Mouse (Mus musculus): ENCODE results near the gene Gm12184. TPM values are rescaled to one million over a fixed set of nuclear protein-coding genes. Genes with fewer than 3 reads are reported as not detected.
"Not testable (repeated sequence)": the region's sequence is repeated elsewhere in the genome, so short reads cannot be mapped to it uniquely, and the experiment has no call there.

The Gm12184 gene
- polyA plus RNA-seq, 1 experiment from 2014 or later, result 5.2 TPM

DNA sequence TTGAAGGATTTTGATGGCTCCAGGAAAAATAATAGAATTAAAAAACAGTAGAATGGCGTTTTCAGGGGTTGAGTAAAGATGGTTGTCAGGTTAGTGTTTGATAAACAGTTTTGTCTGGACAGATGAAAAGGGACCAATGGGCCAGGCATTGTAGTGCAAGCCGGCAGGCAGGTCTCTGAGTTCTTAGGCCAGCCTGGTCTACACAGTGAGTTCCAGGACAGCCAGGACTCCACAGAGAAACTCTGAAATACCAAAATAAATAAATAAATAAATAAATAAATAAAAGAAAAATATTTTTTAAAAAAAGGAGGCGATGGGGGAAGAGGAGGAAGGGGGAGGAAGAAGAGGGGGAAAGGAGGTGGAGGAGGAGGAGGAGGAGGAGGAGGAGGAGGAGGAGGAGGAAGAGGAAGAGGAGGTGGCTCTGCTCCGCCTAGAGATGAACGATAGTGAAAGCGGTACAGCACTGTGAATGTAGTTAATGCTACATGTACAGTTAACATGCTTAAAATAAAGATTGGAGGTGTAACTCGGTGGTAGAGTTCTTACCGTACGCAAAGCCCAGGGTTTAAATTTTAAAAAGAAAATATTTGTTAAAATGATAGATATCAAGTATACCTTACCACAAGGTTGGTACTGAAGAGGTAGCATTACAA, 6.7 kb upstream of the Gm12184 start:
- no peak overlapping the region for H3K9ac ChIP-seq
- no peaks in the 10 kb centered on the region for H3K9me3 ChIP-seq (replicated peaks)
- H3K36me3 ChIP-seq (ENCODE audit: poor library complexity, severe bottlenecking), result no peaks in the 10 kb centered on the region
- peak overlapping the region; percentile 57 for H3K4me3 ChIP-seq
- peak overlapping the region; percentile 64 for H3K4me2 ChIP-seq
- no peak overlapping the region for H3K27ac ChIP-seq
- ATAC-seq, result no peak
- WGBS, result 44% methylated on average over 8 of the region's 9 CpGs
- 0 out of 2 replicates have a peak, but pooled peaks cover 14% of the 10 kb centered on the region for H3K27me3 ChIP-seq
- H3K4me1 ChIP-seq, result peaks cover 7% of the 10 kb centered on the region

DNA sequence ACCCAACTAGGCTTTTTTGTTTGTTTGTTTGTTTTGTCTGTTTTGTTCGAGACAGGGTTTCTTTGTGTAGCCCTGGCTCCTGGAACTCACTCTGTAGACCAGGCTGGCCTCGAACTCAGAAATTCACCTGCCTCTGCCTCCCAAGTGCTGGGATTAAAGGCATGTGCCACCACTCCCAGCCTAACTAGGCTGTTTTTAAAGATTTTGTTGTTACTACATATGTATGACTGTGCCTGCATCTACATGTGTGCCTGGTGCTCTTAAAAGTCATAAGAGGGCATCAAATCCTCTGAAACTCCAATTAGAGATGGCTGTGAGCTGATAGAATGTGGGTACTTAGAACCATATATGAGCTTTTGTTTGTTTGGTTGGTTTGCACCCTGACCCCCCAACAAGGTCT, 4.8 kb upstream of the Gm12184 start:
- H3K4me3 ChIP-seq, result no peak overlapping the region
- no peak overlapping the region for H3K27ac ChIP-seq
- H3K9me3 ChIP-seq (replicated peaks), result no peaks in the 10 kb centered on the region
- 0 out of 2 replicates have a peak, but pooled peaks cover 9% of the 10 kb centered on the region for H3K27me3 ChIP-seq
- no peak overlapping the region for H3K4me2 ChIP-seq
- no peak for ATAC-seq
- H3K36me3 ChIP-seq (ENCODE audit: poor library complexity, severe bottlenecking), result no peaks in the 10 kb centered on the region
- 76% methylated on average over 2 of the region's 2 CpGs for WGBS
- H3K9ac ChIP-seq, result no peak overlapping the region
- peaks cover 5% of the 10 kb centered on the region; the same call in 1 of the 2 replicates for H3K4me1 ChIP-seq

DNA sequence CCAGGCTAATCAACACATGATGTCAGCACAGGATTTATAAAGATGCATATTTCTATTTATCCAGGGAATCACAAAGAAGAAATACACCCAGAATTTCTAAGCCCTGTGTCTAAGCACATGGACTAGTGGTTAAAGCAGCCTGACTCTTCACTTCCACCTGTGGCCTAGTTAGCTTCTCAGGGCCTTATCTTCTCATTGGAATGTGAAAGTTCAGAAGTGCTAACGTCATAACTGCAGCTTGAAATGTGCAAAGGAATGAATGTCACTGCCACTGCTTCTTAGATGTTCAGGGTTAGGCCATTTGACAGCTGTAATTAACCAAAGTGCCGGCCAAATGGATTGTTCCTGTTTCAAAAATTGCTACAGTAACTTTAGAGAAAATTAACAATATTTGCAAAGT, 3.8 kb upstream of the Gm12184 start:
- Histone ChIP-seq H3K4me1 (peaks cover 5% of the 10 kb centered on the region; the same call in 1 of the 2 replicates), H3K36me3 (ENCODE audit: poor library complexity, severe bottlenecking) (no peaks in the 10 kb centered on the region), H3K4me3 (no peak overlapping the region), H3K27ac (no peak overlapping the region), H3K9me3 (replicated peaks) (no peaks in the 10 kb centered on the region), H3K9ac (no peak overlapping the region), H3K4me2 (no peak overlapping the region), H3K27me3 (0 out of 2 replicates have a peak, but pooled peaks cover 2% of the 10 kb centered on the region)
- 78% methylated on average over 2 of the region's 2 CpGs for WGBS
- no peak for ATAC-seq

DNA sequence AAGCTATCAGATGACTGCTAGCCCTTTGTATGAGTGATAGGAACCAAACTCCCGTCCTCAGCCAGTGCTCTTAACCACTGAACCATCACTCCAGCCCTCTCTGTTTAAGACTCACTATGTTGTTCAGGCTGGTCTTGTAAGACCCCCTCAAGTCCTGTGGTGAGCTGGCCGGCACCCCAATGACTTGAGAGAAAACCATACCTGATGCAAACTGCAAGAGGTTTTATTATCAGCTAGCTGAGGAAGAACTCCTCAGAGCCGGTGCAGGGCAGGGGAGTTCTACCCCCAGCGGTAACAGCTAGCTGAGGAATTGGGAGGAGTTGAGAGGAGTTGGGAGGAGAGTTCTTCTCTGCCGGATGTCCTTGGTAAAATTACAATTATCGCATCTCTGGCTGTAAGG, 1.5 kb upstream of the Gm12184 start:
- 69% methylated on average over 6 of the region's 6 CpGs for WGBS
- no peak overlapping the region for H3K4me3 ChIP-seq
- H3K27me3 ChIP-seq, result peaks cover 15% of the 10 kb centered on the region
- no peak overlapping the region for H3K4me2 ChIP-seq
- H3K9me3 ChIP-seq (replicated peaks), result no peaks in the 10 kb centered on the region
- no peak overlapping the region for H3K9ac ChIP-seq
- ATAC-seq, result no peak
- no peaks in the 10 kb centered on the region for H3K36me3 ChIP-seq (ENCODE audit: poor library complexity, severe bottlenecking)
- no peak overlapping the region for H3K27ac ChIP-seq
- H3K4me1 ChIP-seq, result peaks cover 19% of the 10 kb centered on the region

DNA sequence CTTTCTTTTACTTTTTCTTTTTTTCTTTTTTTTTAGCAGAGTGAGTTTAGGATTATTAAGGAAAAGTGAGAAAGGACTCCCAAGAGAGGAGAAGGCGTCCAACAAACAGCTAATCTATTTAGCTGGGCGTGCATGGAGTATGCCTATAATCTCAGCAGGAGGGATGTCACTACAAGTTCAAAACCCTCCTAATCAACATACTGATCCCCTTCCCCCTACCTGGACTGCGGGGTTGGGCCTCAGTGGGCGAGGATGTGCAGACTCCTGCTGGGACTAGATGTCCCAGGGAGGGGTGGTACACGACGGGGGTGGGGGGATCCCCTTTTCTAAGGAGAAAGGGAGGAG, 269 bp upstream of the Gm12184 start:
- Histone ChIP-seq H3K4me2 (peak overlapping the region; percentile 59), H3K4me3 (peak overlapping the region; percentile 42), H3K9ac (peak overlapping the region; percentile 58), H3K9me3 (replicated peaks) (no peaks in the 10 kb centered on the region), H3K27me3 (peaks cover 20% of the 10 kb centered on the region), H3K36me3 (ENCODE audit: poor library complexity, severe bottlenecking) (no peaks in the 10 kb centered on the region), H3K4me1 (peaks cover 19% of the 10 kb centered on the region), H3K27ac (peak overlapping the region; percentile 25; the same call in 1 of the 2 replicates)
- ATAC-seq, result peak; percentile 31; the same call in 1 of the 2 replicates
- WGBS, result 2% methylated on average over 6 of the region's 6 CpGs

DNA sequence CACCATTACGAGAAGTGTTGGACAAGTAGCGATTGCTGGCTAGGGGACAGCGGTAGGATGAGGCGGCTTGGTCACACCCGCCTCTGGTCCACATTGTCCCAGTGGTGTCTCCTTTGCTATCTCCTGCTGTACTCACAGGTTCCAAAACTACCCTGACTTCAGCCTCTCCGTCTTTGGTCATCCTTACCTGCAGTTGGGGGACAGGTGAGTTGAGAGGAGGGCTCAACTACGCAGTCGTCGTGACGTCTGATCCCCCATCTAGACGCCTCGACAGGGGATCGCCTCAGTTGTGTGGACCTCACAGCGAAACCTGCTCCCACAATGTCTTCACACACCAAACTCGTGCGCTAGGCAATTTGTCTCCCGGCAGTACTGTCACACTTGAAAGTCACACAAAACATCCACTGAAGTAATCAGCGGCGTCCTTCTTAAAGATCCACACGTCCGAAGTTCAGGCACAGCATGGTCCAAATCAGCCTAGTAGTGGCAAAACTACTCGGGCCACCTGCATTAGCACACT, 2.1 kb downstream of the Gm12184 start:
- WGBS, result 5% methylated on average over 22 of the region's 22 CpGs
- H3K9ac ChIP-seq, result peak overlapping the region; percentile 56
- no peak for ATAC-seq

DNA sequence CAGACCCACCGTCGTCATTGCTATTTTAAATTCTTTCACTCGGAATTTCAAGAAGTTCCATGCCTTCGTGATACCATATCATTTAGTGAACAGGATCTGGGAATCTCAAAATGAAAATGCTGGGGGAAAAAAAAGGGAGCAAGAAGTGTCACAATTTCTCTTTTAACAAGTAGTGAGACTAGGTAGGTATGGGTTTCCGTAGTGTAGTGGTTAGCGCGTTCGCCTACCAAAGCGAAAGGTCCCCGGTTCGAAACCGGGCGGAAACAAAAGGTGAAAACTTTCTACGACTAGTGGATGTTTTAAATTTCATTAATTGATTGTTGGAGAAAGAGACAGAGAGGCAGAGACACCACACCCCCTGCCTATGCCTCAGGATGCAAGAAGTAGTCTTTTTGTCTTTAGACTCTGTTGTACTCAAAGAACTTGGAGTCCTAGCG, 2.9 kb downstream of the Gm12184 start:
- peaks cover 19% of the 10 kb centered on the region for H3K4me1 ChIP-seq
- 0 out of 2 replicates have a peak, but pooled peaks have one; percentile 22 for ATAC-seq
- H3K4me3 ChIP-seq, result peak overlapping the region; percentile 41
- peak overlapping the region; percentile 61 for H3K4me2 ChIP-seq
- no peaks in the 10 kb centered on the region for H3K9me3 ChIP-seq (replicated peaks)
- H3K27me3 ChIP-seq, result peaks cover 20% of the 10 kb centered on the region
- WGBS, result under 1% methylated on average over 15 of the region's 15 CpGs
- no peaks in the 10 kb centered on the region for H3K36me3 ChIP-seq (ENCODE audit: poor library complexity, severe bottlenecking)
- no peak overlapping the region for H3K27ac ChIP-seq
- H3K9ac ChIP-seq, result peak overlapping the region; percentile 56

More for the DNA sequence above, 2.1 kb downstream of the Gm12184 start:
- no peak overlapping the region for H3K27ac ChIP-seq
- H3K9me3 ChIP-seq (replicated peaks), result no peaks in the 10 kb centered on the region
- H3K4me2 ChIP-seq, result peak overlapping the region; percentile 61
- peak overlapping the region; percentile 41 for H3K4me3 ChIP-seq
- peaks cover 20% of the 10 kb centered on the region for H3K27me3 ChIP-seq
- H3K36me3 ChIP-seq (ENCODE audit: poor library complexity, severe bottlenecking), result no peaks in the 10 kb centered on the region
- H3K4me1 ChIP-seq, result peaks cover 19% of the 10 kb centered on the region

DNA sequence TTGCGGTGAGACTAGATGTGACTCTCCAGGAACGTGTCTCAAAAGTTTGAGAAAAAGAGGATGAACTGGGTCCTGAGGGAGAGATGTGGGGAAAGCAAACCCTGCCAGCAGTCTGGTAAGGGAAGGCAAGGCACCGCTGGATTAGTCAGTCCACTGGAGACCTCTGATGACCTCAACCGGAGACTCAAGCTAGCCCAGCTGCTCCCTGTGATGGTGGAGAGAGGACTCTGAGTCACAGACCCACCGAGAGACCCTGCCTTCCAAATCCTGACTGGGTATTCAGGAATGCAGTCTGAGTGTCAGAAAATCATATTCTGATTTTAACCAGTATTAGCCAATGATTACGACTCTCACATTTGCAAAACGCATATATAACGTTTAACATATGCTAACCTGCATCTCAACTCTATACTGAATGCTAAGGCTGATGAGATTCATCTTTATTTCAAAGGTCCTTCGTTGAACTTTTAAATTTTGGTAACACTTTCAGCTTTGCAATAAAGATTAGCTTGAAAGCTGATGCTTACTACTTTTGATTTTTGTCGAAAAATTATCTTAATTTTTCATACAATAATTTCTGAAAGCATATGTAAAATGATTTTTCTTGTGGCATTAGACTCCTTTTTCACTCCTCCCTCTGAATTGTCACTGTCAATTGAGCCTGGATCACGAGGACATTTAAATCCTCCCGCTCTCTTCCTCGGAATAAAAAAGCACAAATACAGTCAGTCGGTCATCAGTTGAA, 3.5 kb downstream of the Gm12184 start:
- ATAC-seq, result no peak
- Histone ChIP-seq H3K9me3 (replicated peaks) (no peaks in the 10 kb centered on the region), H3K4me1 (peaks cover 22% of the 10 kb centered on the region), H3K4me2 (peak overlapping the region; percentile 61), H3K4me3 (peak overlapping the region; percentile 41), H3K27ac (no peak overlapping the region), H3K27me3 (peaks cover 20% of the 10 kb centered on the region), H3K9ac (no peak overlapping the region), H3K36me3 (ENCODE audit: poor library complexity, severe bottlenecking) (no peaks in the 10 kb centered on the region)
- WGBS, result 36% methylated on average over 14 of the region's 14 CpGs

DNA sequence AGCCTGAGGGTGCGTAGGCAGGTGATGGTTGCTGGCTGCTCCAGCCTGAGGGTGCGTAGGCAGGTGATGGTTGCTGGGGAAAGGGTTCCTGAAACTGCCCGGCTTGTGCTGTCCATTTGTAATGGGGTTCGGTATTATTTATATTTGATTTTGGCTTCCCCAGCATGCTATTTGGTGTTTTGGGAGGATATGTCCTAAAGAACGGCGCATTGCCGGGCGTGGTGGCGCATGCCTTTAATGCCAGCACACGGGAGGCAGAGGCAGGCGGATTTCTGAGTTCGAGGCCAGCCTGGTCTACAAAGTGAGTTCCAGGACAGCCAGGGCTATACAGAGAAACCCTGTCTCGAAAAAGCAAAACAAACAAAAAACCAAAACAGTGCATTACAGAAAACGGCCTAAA, 5.2 kb downstream of the Gm12184 start:
- H3K9me3 ChIP-seq (replicated peaks); ATAC-seq; H3K4me2 ChIP-seq; H3K27ac ChIP-seq; H3K36me3 ChIP-seq (ENCODE audit: poor library complexity, severe bottlenecking); H3K4me3 ChIP-seq; H3K9ac ChIP-seq: not testable (repeated sequence)
- WGBS, result 82% methylated on average over 14 of the region's 14 CpGs
- Histone ChIP-seq H3K27me3 (peaks cover 20% of the 10 kb centered on the region), H3K4me1 (peaks cover 19% of the 10 kb centered on the region)

DNA sequence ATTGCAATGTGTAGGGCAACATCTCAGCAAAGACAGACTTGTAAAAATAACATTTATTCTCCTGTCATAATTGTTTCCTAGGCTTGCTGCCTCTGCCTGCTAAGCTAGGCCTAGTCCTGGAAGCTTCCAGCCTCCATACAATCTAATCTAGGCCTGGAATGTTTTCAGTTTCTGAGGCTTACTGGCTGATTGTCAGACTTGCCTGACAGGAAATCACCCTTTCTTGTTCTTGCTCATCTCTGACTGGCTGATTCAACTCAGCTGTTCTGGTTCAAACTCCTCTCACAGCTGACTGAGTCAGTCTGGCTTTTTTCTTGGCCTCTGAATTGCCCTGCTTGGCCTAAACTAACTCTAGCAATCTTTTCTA, 6.2 kb downstream of the Gm12184 start:
- Histone ChIP-seq H3K27ac (no peak overlapping the region), H3K27me3 (peaks cover 20% of the 10 kb centered on the region), H3K9ac (no peak overlapping the region), H3K9me3 (replicated peaks) (no peaks in the 10 kb centered on the region), H3K4me2 (no peak overlapping the region), H3K4me1 (peaks cover 30% of the 10 kb centered on the region), H3K36me3 (ENCODE audit: poor library complexity, severe bottlenecking) (0 out of 2 replicates have a peak, but pooled peaks cover 4% of the 10 kb centered on the region), H3K4me3 (no peak overlapping the region)
- no peak for ATAC-seq

DNA sequence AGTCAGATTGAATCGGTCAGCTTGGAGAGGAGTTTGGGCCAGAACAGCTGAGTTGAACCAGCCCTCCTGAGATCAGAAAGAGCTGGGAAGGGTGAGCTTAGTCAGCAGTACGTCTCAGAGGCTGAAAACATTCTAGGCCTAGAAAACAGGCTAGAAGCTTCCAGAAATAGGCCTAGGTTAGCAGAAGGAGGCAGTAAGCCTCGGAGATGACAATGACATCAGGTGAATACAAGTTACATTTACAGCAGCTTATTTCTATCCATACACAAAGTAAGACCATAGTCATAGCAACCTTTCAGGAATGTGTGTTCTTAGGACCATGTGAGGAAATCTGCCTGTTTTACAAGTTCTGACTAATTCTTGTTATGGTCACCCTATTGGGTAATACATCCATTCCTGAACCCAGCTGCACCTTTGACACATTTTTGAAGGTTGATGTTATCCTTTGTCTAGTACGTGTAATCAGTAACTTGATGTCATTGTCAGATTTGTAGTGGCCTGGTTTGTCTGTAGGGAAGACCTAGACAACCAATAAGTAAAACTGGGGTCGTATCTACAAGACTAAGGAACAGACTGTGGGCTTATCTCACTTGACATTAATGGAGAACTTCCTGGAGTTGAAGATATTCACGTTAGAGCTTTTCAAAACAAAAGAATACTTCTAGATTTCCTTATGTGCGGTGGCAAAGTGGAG, 6.7 kb downstream of the Gm12184 start:
- 79% methylated on average over 7 of the region's 7 CpGs for WGBS

DNA sequence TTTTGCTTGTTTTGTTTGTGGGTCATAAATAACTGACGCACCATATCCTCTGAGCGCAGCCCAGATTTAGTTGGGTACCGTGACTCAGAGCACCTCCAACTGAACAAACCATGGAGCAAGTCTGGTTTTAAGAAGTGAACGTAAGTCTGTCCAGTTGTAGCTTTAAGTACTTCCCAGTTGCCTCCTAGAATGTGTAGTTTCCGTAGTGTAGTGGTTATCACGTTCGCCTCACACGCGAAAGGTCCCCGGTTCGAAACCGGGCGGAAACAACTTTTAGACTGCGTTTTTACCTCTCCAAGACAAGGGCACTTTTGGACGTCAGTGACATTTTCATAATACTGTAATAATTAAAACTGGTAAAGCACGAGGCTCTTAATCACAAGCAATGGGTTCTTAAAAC, 8.1 kb downstream of the Gm12184 start:
- under 1% methylated on average over 16 of the region's 16 CpGs for WGBS
- H3K36me3 ChIP-seq (ENCODE audit: poor library complexity, severe bottlenecking), result peaks cover 15% of the 10 kb centered on the region; the same call in 1 of the 2 replicates
- H3K4me1 ChIP-seq, result peaks cover 30% of the 10 kb centered on the region
- 0 out of 2 replicates have a peak, but pooled peaks cover 6% of the 10 kb centered on the region for H3K27me3 ChIP-seq
- H3K4me2 ChIP-seq, result peak overlapping the region; percentile 87
- H3K4me3 ChIP-seq, result peak overlapping the region; percentile 73
- no peak overlapping the region; the same call in 1 of the 2 replicates for H3K27ac ChIP-seq
- H3K9me3 ChIP-seq (replicated peaks), result no peaks in the 10 kb centered on the region
- H3K9ac ChIP-seq, result peak overlapping the region; percentile 81
- no peak for ATAC-seq

More for the DNA sequence above, 6.7 kb downstream of the Gm12184 start:
- Histone ChIP-seq H3K9ac (no peak overlapping the region), H3K4me1 (peaks cover 34% of the 10 kb centered on the region), H3K4me3 (no peak overlapping the region), H3K9me3 (replicated peaks) (no peaks in the 10 kb centered on the region), H3K27ac (no peak overlapping the region), H3K4me2 (no peak overlapping the region), H3K27me3 (peaks cover 17% of the 10 kb centered on the region), H3K36me3 (ENCODE audit: poor library complexity, severe bottlenecking) (0 out of 2 replicates have a peak, but pooled peaks cover 7% of the 10 kb centered on the region)
- ATAC-seq, result no peak

All from forebrain, embryonic 13.5 days (tissue).